Mouse (Mus musculus): ENCODE data around the gene Prap1. TPM values are rescaled to one million over a fixed set of nuclear protein-coding genes. Genes with fewer than 3 reads are reported as not detected.
A peak's percentile ranks its signal among the peaks of the same experiment; 100 is the strongest.
"Not testable (repeated sequence)": the region's sequence is repeated elsewhere in the genome, so short reads cannot be mapped to it uniquely, and the experiment has no call there.

Gene Prap1
- total and polyA plus RNA-seq, 2 experiments from 2014 or later, result 0.33 TPM; not detected in 1

GRCm38 (mm10) chr7:140126022-140126350 is 32.8 kb downstream of the Prap1 start:
- Histone ChIP-seq H3K27me3 (ENCODE audit: control insufficient read depth, insufficient read depth, low read length) (no peaks in the 10 kb centered on the region), H3K9ac (replicated peaks; ENCODE audit: low read depth, low read length) (peak overlapping the region; percentile 68), H3K9me3 (replicated peaks; ENCODE audit: control insufficient read depth, low read length) (no peaks in the 10 kb centered on the region), H3K36me3 (replicated peaks; ENCODE audit: control insufficient read depth, insufficient read depth, low read length) (peaks cover 11% of the 10 kb centered on the region), H3K4me1 (ENCODE audit: control insufficient read depth, insufficient read depth) (peaks cover 6% of the 10 kb centered on the region; the same call in 1 of the 2 replicates), H3K4me2 (ENCODE audit: low read depth, low read length) (peak overlapping the region; percentile 86), H3K4me3 (ENCODE audit: low read depth, low read length) (peak overlapping the region; percentile 72), H3K27ac (ENCODE audit: low read depth) (no peak overlapping the region)
- no peak for TF ChIP-seq CTCF (IDR thresholded peaks at IDR 0.05; ENCODE audit: low read depth)
- TF ChIP-seq EP300 (IDR thresholded peaks at IDR 0.05; ENCODE audit: low read depth), result no peak
- no peak for ATAC-seq (ENCODE audit: insufficient read depth, low read depth)
- DNase-seq (ENCODE audit: low spot score), result no peak
- 6% methylated on average over 5 of the region's 5 CpGs for WGBS

DNA sequence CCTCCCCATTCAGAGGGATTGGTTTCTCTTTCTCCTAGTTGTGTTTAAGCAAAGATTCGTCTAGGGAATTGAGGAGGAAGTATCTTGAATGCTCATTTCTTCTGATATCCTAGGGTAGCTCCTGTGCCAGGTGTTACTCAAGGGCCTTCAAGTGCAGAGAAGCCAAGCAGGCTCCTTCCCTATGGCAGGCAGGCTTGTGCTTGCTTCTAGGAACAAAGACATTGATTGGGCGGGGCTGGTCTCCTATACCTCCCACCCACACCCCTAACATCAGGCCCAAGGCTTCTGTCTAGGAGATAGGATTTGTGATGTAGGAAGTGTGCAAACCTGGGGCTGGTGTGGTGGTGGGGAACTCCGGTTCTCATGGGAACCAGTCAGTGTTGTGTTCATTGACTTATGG is 33.7 kb downstream of the Prap1 start:
- H3K9ac ChIP-seq (replicated peaks; ENCODE audit: low read depth, low read length), result no peak overlapping the region
- H3K36me3 ChIP-seq (replicated peaks; ENCODE audit: control insufficient read depth, insufficient read depth, low read length), result peaks cover 11% of the 10 kb centered on the region
- TF ChIP-seq CTCF (IDR thresholded peaks at IDR 0.05; ENCODE audit: low read depth), result no peak
- TF ChIP-seq EP300 (IDR thresholded peaks at IDR 0.05; ENCODE audit: low read depth), result no peak
- H3K9me3 ChIP-seq (replicated peaks; ENCODE audit: control insufficient read depth, low read length), result no peaks in the 10 kb centered on the region
- DNase-seq (ENCODE audit: low spot score) (no peak), ATAC-seq (ENCODE audit: insufficient read depth, low read depth) (no peak)
- WGBS, result 94% methylated on average over 3 of the region's 3 CpGs
- no peak overlapping the region for H3K4me3 ChIP-seq (ENCODE audit: low read depth, low read length)
- peaks cover 6% of the 10 kb centered on the region; the same call in 1 of the 2 replicates for H3K4me1 ChIP-seq (ENCODE audit: control insufficient read depth, insufficient read depth)
- H3K27me3 ChIP-seq (ENCODE audit: control insufficient read depth, insufficient read depth, low read length), result no peaks in the 10 kb centered on the region
- no peak overlapping the region for H3K4me2 ChIP-seq (ENCODE audit: low read depth, low read length)
- no peak overlapping the region for H3K27ac ChIP-seq (ENCODE audit: low read depth)

GRCm38 (mm10) chr7:140127911-140128310 is 34.7 kb downstream of the Prap1 start:
- Histone ChIP-seq H3K27me3 (ENCODE audit: control insufficient read depth, insufficient read depth, low read length) (no peaks in the 10 kb centered on the region), H3K4me3 (ENCODE audit: low read depth, low read length) (no peak overlapping the region), H3K4me1 (ENCODE audit: control insufficient read depth, insufficient read depth) (peaks cover 6% of the 10 kb centered on the region; the same call in 1 of the 2 replicates), H3K4me2 (ENCODE audit: low read depth, low read length) (no peak overlapping the region), H3K9ac (replicated peaks; ENCODE audit: low read depth, low read length) (no peak overlapping the region), H3K27ac (ENCODE audit: low read depth) (no peak overlapping the region), H3K9me3 (replicated peaks; ENCODE audit: control insufficient read depth, low read length) (no peaks in the 10 kb centered on the region), H3K36me3 (replicated peaks; ENCODE audit: control insufficient read depth, insufficient read depth, low read length) (peaks cover 11% of the 10 kb centered on the region)
- TF ChIP-seq CTCF (IDR thresholded peaks at IDR 0.05; ENCODE audit: low read depth), result no peak
- TF ChIP-seq EP300 (IDR thresholded peaks at IDR 0.05; ENCODE audit: low read depth), result no peak
- ATAC-seq (ENCODE audit: insufficient read depth, low read depth), result no peak
- DNase-seq (ENCODE audit: low spot score), result no peak
- WGBS, result 80% methylated on average over 2 of the region's 2 CpGs

DNA sequence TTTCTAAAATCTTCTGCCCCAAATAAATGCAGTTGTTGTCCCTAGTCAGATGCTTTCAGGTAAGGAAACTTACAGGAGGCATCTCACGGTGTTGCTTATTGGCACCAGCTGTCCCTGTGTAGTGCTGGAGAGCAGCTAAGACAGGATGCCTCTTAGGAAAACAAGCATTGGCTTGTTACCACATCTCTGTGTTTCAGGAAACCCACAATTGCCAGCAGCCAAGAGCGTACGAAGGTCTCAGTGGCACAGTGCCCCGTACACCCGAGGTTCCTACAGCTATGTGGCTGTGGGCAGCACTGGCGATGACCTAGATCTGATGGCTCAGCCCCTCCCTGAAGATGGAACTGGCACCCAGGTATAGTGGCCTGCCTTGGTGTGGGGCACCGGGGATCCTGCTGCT is 39.0 kb downstream of the Prap1 start:
- not testable (repeated sequence) for ATAC-seq (ENCODE audit: insufficient read depth, low read depth); H3K4me1 ChIP-seq (ENCODE audit: control insufficient read depth, insufficient read depth); H3K27ac ChIP-seq (ENCODE audit: low read depth); H3K9ac ChIP-seq (replicated peaks; ENCODE audit: low read depth, low read length); H3K4me2 ChIP-seq (ENCODE audit: low read depth, low read length); H3K27me3 ChIP-seq (ENCODE audit: control insufficient read depth, insufficient read depth, low read length); H3K9me3 ChIP-seq (replicated peaks; ENCODE audit: control insufficient read depth, low read length); DNase-seq (ENCODE audit: low spot score); H3K4me3 ChIP-seq (ENCODE audit: low read depth, low read length)
- peaks cover 11% of the 10 kb centered on the region for H3K36me3 ChIP-seq (replicated peaks; ENCODE audit: control insufficient read depth, insufficient read depth, low read length)
- WGBS, result 83% methylated on average over 6 of the region's 7 CpGs

DNA sequence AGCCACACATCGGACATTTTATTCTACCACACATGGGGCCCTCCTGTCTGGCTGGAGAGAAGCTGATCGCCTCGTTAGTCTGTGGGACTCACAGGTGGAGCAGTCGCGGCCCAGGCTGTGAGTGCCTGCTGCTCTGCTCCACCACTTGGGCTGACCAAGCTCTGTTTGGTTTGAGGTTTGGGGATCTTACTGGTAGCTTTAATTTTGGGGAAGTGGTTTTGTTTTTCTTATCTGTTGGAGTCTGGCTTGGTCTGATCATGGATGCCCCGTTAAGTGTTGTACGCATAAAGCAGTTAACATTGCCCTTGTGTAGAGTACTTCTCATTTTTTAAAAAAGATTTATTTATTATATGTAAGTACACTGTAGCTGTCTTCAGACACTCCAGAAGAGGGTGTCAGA is 40.8 kb downstream of the Prap1 start:
- DNase-seq (ENCODE audit: low spot score), result not testable (repeated sequence)

DNA sequence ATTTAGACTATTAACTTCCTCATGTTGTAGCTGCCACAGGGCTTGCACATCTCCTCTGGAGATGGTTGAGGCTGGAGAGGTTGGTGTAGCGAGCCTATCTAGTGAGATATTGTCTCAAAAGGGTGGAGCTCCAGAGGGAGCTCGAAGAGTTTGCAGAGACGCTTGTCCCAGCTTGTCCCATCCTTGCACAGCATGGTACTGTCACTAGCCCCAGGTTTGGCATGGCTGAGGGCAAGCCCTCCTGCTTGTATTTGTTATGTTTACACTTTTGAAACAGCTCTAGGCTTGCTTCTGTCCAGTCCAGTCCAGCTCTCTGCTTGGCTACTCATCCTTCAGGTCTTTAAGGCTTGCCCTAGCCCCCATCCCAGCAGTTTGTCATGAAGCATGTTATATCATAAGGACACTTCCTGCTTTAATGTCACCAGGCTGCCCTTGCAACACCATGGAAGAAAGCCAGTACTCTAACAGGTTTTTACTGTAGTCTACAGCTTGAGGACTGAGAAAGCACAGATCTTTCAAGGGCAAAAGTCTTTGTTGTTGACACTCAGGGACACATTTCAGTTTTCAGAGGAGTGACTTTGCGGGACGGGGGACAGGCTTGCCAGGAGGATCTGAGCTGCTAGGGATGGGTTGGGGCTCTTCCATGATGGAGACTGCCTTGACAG is 42.0 kb downstream of the Prap1 start:
- no peaks in the 10 kb centered on the region for H3K9me3 ChIP-seq (replicated peaks; ENCODE audit: control insufficient read depth, low read length)
- H3K27me3 ChIP-seq (ENCODE audit: control insufficient read depth, insufficient read depth, low read length), result no peaks in the 10 kb centered on the region
- H3K4me1 ChIP-seq (ENCODE audit: control insufficient read depth, insufficient read depth), result peaks cover 7% of the 10 kb centered on the region
- WGBS, result 83% methylated on average over 5 of the region's 5 CpGs
- H3K4me2 ChIP-seq (ENCODE audit: low read depth, low read length), result no peak overlapping the region
- no peak overlapping the region for H3K9ac ChIP-seq (replicated peaks; ENCODE audit: low read depth, low read length)
- DNase-seq (ENCODE audit: low spot score) (no peak), ATAC-seq (ENCODE audit: insufficient read depth, low read depth) (no peak)
- no peak overlapping the region for H3K4me3 ChIP-seq (ENCODE audit: low read depth, low read length)
- TF ChIP-seq EP300 (IDR thresholded peaks at IDR 0.05; ENCODE audit: low read depth), result no peak
- peaks cover 4% of the 10 kb centered on the region for H3K36me3 ChIP-seq (replicated peaks; ENCODE audit: control insufficient read depth, insufficient read depth, low read length)
- no peak overlapping the region for H3K27ac ChIP-seq (ENCODE audit: low read depth)

More for the DNA sequence above, 40.8 kb downstream of the Prap1 start:
- not testable (repeated sequence) for H3K4me1 ChIP-seq (ENCODE audit: control insufficient read depth, insufficient read depth); H3K9me3 ChIP-seq (replicated peaks; ENCODE audit: control insufficient read depth, low read length); H3K9ac ChIP-seq (replicated peaks; ENCODE audit: low read depth, low read length); ATAC-seq (ENCODE audit: insufficient read depth, low read depth); H3K27me3 ChIP-seq (ENCODE audit: control insufficient read depth, insufficient read depth, low read length); H3K4me2 ChIP-seq (ENCODE audit: low read depth, low read length); H3K27ac ChIP-seq (ENCODE audit: low read depth); H3K4me3 ChIP-seq (ENCODE audit: low read depth, low read length)
- whole genome bisulfite sequencing, result 87% methylated on average over 5 of the region's 7 CpGs
- peaks cover 11% of the 10 kb centered on the region for H3K36me3 ChIP-seq (replicated peaks; ENCODE audit: control insufficient read depth, insufficient read depth, low read length)
